Mouse (Mus musculus) lung, embryonic 16.5 days (tissue): ENCODE data around the gene Trpm2. TPM values are rescaled to one million over a fixed set of nuclear protein-coding genes. Genes with fewer than 3 reads are reported as not detected.

Experiments used
- ATAC-seq: fragments of 200-750 bp; cut with Nextera tagmentation; 2 replicates; pipeline ENCODE4 v1.8.0; 2017; ENCODE audit warnings: low read depth, mild to moderate bottlenecking, moderate library complexity
- H3K27ac ChIP-seq: fragments of 300-500 bp; sonication (generic); 2 replicates; pipeline ENCODE4 v1.5.1; 2014; ENCODE audit warnings: mild to moderate bottlenecking, control low read depth, low read length
- H3K27me3 ChIP-seq: fragments of 300-500 bp; sonication (generic); 2 replicates; pipeline ENCODE4 v1.6.1; 2014; ENCODE audit warnings: low read depth, low read length, mixed read lengths; ENCODE audit not compliant: control insufficient read depth, insufficient read depth
- H3K36me3 ChIP-seq: fragments of 300-500 bp; sonication (generic); 2 replicates; pipeline ENCODE4 v1.6.1; 2014; ENCODE audit warnings: low read length; ENCODE audit not compliant: control insufficient read depth, insufficient read depth
- H3K4me1 ChIP-seq: fragments of 300-500 bp; sonication (generic); replicated peaks from 2 replicates; pipeline ENCODE4 v1.6.1; 2014; ENCODE audit warnings: low read length, mixed read lengths; ENCODE audit not compliant: control insufficient read depth, insufficient read depth
- H3K4me2 ChIP-seq: fragments of 300-500 bp; sonication (generic); 2 replicates; pipeline ENCODE4 v1.6.1; 2014; ENCODE audit warnings: low read depth, low read length, control low read depth
- H3K4me3 ChIP-seq: fragments of 300-500 bp; sonication (generic); 2 replicates; pipeline ENCODE4 v1.5.1; 2014; ENCODE audit warnings: mild to moderate bottlenecking, low read length, control low read depth
- H3K9ac ChIP-seq: fragments of 300-500 bp; sonication (generic); 2 replicates; pipeline ENCODE4 v1.6.1; 2014; ENCODE audit warnings: low read length, control low read depth
- H3K9me3 ChIP-seq: fragments of 300-500 bp; sonication (generic); 2 replicates; pipeline ENCODE4 v1.6.1; 2016; ENCODE audit warnings: low read length; ENCODE audit not compliant: control insufficient read depth
- WGBS: fragments of 180-500 bp; shearing (Covaris S2); extraction: QIAGEN DNeasy Blood & Tissue Kit; methylation state at CpG from one replicate; pipeline ENCODE4 v1.1.7; 2014; 5-methylcytosine and 5-hydroxymethylcytosine counted together
- polyA plus RNA-seq: library from polyadenylated mRNA; unstranded; fragments of >200 nt; fragmentation: Nextera tagmentation; extraction: Ambion mirVana; gene quantifications from 2 replicates; pipeline ENCODE4 v1.2.1, GENCODE M21; 2015

The Trpm2 gene
- polyA plus RNA-seq, 1 experiment from 2014 or later, result 1.4 TPM

DNA sequence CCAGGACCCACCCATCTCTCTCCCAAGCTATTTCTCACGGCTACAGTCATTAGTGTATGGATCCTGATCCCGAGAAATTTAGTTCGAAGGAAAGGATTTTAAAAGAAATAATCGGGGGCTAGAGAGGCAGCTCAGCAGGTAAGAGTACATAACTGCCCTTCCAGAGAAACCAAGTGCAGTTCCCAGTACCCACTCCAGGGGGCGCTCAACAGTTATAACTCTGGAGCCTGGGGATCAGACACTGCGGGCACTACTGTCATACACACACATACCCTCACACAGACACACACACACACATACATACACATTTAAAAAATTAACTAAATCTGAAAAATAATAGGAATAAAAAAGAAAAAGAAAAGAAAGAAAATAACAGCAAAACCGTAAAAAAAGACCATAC, 44.2 kb downstream of the Trpm2 start:
- Histone ChIP-seq H3K4me1 (no peaks in the 10 kb centered on the region), H3K27ac (no peak overlapping the region), H3K36me3 (no peaks in the 10 kb centered on the region), H3K9me3 (no peaks in the 10 kb centered on the region), H3K9ac (no peak overlapping the region), H3K4me2 (no peak overlapping the region), H3K27me3 (no peaks in the 10 kb centered on the region), H3K4me3 (no peak overlapping the region)
- WGBS, result 34% methylated on average over 7 of the region's 7 CpGs
- ATAC-seq, result no peak

DNA sequence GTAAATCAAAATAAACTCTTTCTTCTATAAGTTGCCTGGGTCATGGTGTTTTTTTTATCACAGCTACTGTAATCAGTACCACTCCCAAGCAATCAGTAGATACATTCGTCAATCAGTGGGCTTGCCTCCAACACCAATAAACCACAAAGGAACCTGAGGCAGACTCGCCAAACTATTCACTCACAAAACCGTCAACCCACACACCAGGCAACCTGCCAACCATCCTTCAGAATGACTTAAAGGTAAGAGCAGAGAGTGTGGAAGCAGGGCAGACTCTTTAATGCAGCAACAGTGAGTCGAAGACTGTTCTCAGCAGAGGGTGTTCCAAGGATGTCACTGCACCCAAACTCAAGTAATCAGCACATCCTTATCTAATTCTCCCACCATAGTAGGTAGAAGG, 47.7 kb downstream of the Trpm2 start:
- no peaks in the 10 kb centered on the region for H3K27me3 ChIP-seq
- WGBS, result 65% methylated on average over 4 of the region's 4 CpGs

DNA sequence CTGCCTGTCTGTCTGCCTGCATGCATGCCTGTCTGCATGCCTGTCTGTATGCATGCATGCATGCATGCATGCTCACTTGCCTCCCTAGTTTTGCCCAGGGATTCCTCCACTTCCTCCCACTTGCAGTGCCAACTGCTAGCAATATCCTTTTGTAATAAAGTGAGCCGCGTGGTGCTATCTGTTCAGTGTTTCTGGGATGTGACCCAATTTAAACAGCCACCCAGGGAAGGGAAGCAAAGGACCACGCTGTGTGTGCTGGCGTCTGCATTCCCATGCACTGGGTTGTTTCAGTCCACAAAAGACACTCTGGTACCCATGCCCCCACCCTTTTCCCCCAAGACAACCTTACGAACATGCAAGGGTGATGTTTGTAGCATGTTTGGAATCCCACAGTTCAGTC, 49.4 kb downstream of the Trpm2 start:
- Histone ChIP-seq H3K9me3 (no peaks in the 10 kb centered on the region), H3K4me3 (no peak overlapping the region), H3K4me2 (no peak overlapping the region), H3K27ac (no peak overlapping the region), H3K9ac (no peak overlapping the region), H3K4me1 (no peaks in the 10 kb centered on the region), H3K27me3 (no peaks in the 10 kb centered on the region), H3K36me3 (no peaks in the 10 kb centered on the region)
- WGBS, result 67% methylated on average over 5 of the region's 5 CpGs
- ATAC-seq, result no peak

More for the DNA sequence above, 47.7 kb downstream of the Trpm2 start:
- Histone ChIP-seq H3K4me2 (no peak overlapping the region), H3K9ac (no peak overlapping the region), H3K9me3 (no peaks in the 10 kb centered on the region), H3K27ac (no peak overlapping the region), H3K4me1 (no peaks in the 10 kb centered on the region), H3K4me3 (no peak overlapping the region), H3K36me3 (no peaks in the 10 kb centered on the region)
- no peak for ATAC-seq

DNA sequence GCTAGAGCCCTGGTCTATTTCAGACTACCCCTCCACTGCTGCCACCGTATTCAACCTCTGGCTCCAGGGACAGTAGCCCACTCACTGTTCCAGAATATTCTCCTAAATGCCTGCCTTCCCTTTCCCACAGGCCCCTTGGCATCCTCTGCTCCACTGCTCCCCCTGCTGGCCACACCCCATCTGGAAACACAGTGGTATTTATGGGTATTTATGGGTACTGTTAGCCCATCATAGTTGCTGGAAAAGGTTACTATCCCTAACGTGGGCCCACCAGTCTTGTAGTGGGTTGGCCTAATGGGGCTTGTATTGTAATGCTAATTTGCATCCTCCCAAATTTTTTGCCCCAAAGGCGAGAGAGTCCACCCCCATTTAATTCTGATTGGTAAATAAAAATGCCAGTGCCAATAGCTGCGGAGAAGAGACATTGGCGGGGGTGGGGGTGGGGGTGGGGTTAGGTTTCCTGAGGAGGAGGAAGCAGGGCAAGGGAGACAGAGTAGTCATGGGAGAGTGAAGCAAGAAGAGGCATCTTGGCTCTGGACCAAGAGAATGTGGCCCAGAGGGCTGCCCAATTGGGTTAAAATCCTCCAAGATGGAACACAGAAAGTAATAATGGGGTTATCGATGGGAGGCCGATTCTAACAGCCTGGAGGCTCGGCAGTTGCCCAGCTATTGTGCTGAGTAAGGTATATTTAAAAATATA, 53.6 kb downstream of the Trpm2 start:
- ATAC-seq, result no peak

GRCm38 (mm10) chr10:77913292-77913691, 57.1 kb downstream of the Trpm2 start:
- 68% methylated on average over 4 of the region's 4 CpGs for WGBS

More for the DNA sequence above, 53.6 kb downstream of the Trpm2 start:
- no peak overlapping the region for H3K4me2 ChIP-seq
- WGBS, result 65% methylated on average over 8 of the region's 8 CpGs
- no peak overlapping the region for H3K27ac ChIP-seq
- no peaks in the 10 kb centered on the region for H3K4me1 ChIP-seq
- H3K36me3 ChIP-seq, result no peaks in the 10 kb centered on the region
- H3K9ac ChIP-seq, result no peak overlapping the region
- H3K9me3 ChIP-seq, result no peaks in the 10 kb centered on the region
- no peak overlapping the region for H3K4me3 ChIP-seq
- no peaks in the 10 kb centered on the region for H3K27me3 ChIP-seq

DNA sequence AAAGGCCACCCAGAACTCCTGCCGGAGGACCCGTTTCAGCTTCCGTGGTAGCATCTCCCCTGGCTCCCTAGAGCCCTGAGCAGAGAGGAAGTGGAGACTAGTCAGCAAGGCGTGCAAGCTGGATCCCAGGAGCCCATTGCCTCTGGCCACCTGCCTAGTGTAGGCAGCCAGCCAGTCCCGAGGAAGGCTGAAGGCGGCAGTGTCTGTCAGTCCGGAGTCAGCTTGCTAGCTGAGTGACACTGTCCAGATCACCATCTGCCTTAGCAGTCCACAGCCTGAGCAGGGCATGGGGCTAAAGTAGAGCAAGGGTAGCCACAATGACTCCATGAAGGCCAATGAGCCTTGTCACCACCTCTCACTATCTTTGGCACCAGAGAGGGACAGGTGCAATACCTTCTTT, 57.8 kb downstream of the Trpm2 start:
- no peak overlapping the region for H3K4me3 ChIP-seq
- H3K4me2 ChIP-seq, result no peak overlapping the region
- no peak overlapping the region for H3K9ac ChIP-seq
- H3K4me1 ChIP-seq, result no peaks in the 10 kb centered on the region
- H3K27ac ChIP-seq, result no peak overlapping the region
- H3K27me3 ChIP-seq, result no peaks in the 10 kb centered on the region
- H3K36me3 ChIP-seq, result no peaks in the 10 kb centered on the region
- 57% methylated on average over 7 of the region's 7 CpGs for WGBS
- no peaks in the 10 kb centered on the region for H3K9me3 ChIP-seq
- no peak for ATAC-seq

More at GRCm38 (mm10) chr10:77913292-77913691, 57.1 kb downstream of the Trpm2 start:
- no peaks in the 10 kb centered on the region for H3K4me1 ChIP-seq
- no peak for ATAC-seq
- no peaks in the 10 kb centered on the region for H3K36me3 ChIP-seq
- H3K4me2 ChIP-seq, result no peak overlapping the region
- no peaks in the 10 kb centered on the region for H3K9me3 ChIP-seq
- no peak overlapping the region for H3K27ac ChIP-seq
- no peak overlapping the region for H3K4me3 ChIP-seq
- no peaks in the 10 kb centered on the region for H3K27me3 ChIP-seq
- no peak overlapping the region for H3K9ac ChIP-seq

DNA sequence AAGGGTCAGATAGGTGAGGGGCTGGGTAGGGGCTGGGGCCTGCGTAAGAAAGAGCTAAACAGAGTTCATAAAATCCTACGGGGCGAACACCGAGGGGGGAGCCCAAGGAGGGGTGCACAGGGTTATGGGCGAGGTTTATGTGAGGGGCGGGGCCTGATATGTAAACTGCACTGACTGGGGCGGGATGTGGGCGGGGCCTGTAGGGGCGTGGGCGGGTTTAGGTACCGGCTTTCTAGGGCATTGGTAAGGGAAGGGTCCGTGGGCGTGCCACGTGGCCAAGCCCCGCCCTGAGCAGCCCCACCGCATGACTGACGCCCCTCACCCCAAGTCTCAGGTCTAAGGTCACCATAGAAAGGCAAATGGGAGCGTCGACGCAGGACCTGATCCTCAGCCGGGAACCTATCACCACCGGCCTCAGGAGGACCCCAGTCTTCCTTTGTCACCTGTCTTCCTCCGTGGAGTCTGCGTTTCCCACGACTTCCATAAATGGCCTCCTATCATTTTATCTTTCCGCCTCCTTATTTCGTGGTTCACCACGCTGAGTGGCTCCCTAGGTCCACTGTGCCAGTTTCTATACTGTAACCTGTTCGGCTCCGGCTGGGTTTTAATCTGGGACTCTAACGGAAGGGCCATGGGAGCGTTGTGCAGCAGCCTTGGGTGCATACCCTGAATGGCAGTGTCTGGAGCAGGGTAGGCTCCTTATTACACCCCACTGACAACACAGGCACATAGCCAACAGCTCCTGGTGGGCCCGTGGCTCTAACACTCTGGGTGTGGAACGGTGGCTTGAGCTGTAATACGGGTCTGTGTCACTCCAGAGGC, 67.3 kb downstream of the Trpm2 start:
- no peaks in the 10 kb centered on the region for H3K36me3 ChIP-seq
- H3K27me3 ChIP-seq, result no peaks in the 10 kb centered on the region
- peaks cover 12% of the 10 kb centered on the region for H3K4me1 ChIP-seq
- peak; percentile 71 for ATAC-seq
- peak overlapping the region; percentile 69 for H3K4me2 ChIP-seq
- no peaks in the 10 kb centered on the region for H3K9me3 ChIP-seq
- H3K27ac ChIP-seq, result no peak overlapping the region
- peak overlapping the region; percentile 49 for H3K4me3 ChIP-seq
- 5% methylated on average over 35 of the region's 35 CpGs for WGBS
- peak overlapping the region; percentile 46; the same call in 1 of the 2 replicates for H3K9ac ChIP-seq

DNA sequence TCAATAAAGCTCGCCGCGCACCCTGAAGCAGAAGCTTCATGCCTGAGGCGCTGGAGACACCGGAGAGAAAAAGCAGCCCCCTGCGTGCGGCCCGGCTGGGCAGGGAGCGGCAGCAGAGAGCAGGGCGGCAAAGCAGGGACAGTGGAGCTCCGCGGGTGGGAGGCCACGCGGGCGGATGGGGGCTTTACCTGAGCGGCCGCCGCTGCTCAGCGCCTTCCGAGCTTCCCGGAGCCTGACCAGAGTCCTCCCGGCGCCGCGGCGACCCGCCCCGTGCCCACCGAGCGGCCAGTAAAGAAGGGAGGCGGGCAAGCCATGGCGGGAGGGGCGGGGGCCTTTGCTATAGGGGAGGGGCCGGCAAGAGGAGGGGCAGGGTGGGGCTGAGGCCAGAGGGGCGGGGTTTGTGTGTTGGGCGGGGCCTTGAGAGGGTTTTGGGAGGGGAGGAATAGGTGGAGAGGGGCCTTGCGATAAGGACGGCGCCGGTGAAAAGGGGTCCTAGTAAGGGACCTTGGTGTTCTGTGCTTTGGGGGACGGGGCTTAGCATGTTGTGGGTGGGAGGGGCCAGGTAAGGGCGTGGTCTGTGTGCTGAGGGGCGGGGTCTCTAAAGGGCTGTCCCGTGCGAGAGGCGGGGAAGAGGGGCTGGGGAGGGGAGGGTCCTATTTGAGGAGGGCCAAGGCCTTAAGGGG, 68.0 kb downstream of the Trpm2 start, which contains the start of gene Lrrc3:
Gene Lrrc3, minus strand, starts transcription at position 326 of the 683 bp plus-strand sequence.
- Histone ChIP-seq H3K27me3 (no peaks in the 10 kb centered on the region), H3K9me3 (no peaks in the 10 kb centered on the region), H3K4me2 (peak within 1 kb of the TSS; percentile 69), H3K36me3 (no peaks in the 10 kb centered on the region), H3K4me3 (peak within 1 kb of the TSS; percentile 49), H3K27ac (no peak within 1 kb of the TSS), H3K9ac (peak within 1 kb of the TSS; percentile 46), H3K4me1 (peaks cover 12% of the 10 kb centered on the region)
- WGBS, result under 1% methylated on average over 41 of the region's 46 CpGs
- ATAC-seq, result peak; percentile 87

DNA sequence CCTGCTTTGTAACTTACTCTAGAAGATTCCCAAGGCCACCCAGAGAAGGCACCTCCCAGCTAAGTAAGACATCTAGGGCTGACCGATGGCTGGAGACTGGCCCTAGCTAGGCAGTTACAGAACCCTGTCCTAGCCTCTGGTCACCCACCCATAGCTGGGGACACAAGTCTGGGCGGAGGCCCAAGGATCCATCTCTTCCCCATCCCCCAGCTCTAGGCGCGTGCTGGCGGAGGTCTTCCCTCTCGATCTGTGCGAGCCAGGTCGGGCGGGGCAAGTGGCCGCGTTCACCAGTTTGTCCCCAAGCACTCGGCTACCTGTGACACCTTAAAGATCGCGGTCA, 68.5 kb downstream of the Trpm2 start:
- Histone ChIP-seq H3K9me3 (no peaks in the 10 kb centered on the region), H3K27ac (no peak overlapping the region), H3K4me3 (peak overlapping the region; percentile 49), H3K9ac (peak overlapping the region; percentile 46), H3K4me2 (peak overlapping the region; percentile 69), H3K27me3 (no peaks in the 10 kb centered on the region), H3K36me3 (no peaks in the 10 kb centered on the region), H3K4me1 (peaks cover 12% of the 10 kb centered on the region)
- ATAC-seq, result peak; percentile 61
- 4% methylated on average over 14 of the region's 14 CpGs for WGBS
